Mouse (Mus musculus): ENCODE results near the gene Gm7030. TPM values are rescaled to one million over a fixed set of nuclear protein-coding genes. Genes with fewer than 3 reads are reported as not detected.
A peak's percentile ranks its signal among the peaks of the same experiment; 100 is the strongest.
"Not testable (repeated sequence)": the region's sequence is repeated elsewhere in the genome, so short reads cannot be mapped to it uniquely, and the experiment has no call there.

Gene Gm7030
- polyA plus RNA-seq, 1 experiment from 2014 or later = not detected

- H3K36me3 ChIP-seq (ENCODE audit: control insufficient read depth, insufficient read depth, low read length); H3K4me1 ChIP-seq (replicated peaks; ENCODE audit: control insufficient read depth, insufficient read depth, low read length); H3K4me2 ChIP-seq (ENCODE audit: low read depth, low read length); H3K9ac ChIP-seq (ENCODE audit: low read length); H3K27ac ChIP-seq (ENCODE audit: low read length); H3K9me3 ChIP-seq (ENCODE audit: control insufficient read depth, low read length); H3K4me3 ChIP-seq (ENCODE audit: low read length); H3K27me3 ChIP-seq (ENCODE audit: control insufficient read depth, insufficient read depth, low read depth, low read length); ATAC-seq (ENCODE audit: low read depth): not testable (repeated sequence)
- 23% methylated on average over 3 of the region's 3 CpGs for WGBS
Measured at GRCm38 (mm10) chr17:36116545-36116944, 12.7 kb downstream of the Gm7030 start.

- H3K27ac ChIP-seq (ENCODE audit: low read length); H3K36me3 ChIP-seq (ENCODE audit: control insufficient read depth, insufficient read depth, low read length); H3K9me3 ChIP-seq (ENCODE audit: control insufficient read depth, low read length); H3K9ac ChIP-seq (ENCODE audit: low read length); H3K4me2 ChIP-seq (ENCODE audit: low read depth, low read length); H3K4me1 ChIP-seq (replicated peaks; ENCODE audit: control insufficient read depth, insufficient read depth, low read length); H3K4me3 ChIP-seq (ENCODE audit: low read length): not testable (repeated sequence)
- peaks cover 12% of the 10 kb centered on the region; the same call in 1 of the 2 replicates for H3K27me3 ChIP-seq (ENCODE audit: control insufficient read depth, insufficient read depth, low read depth, low read length)
- peak; percentile 62; the same call in 1 of the 2 replicates for ATAC-seq (ENCODE audit: low read depth)
- WGBS = 16% methylated on average over 6 of the region's 6 CpGs
Measured at GRCm38 (mm10) chr17:36113979-36114593, 15.1 kb downstream of the Gm7030 start.

GRCm38 (mm10) chr17:36111510-36111868 is 17.7 kb downstream of the Gm7030 start:
- H3K9me3 ChIP-seq (ENCODE audit: control insufficient read depth, low read length); H3K27ac ChIP-seq (ENCODE audit: low read length); H3K36me3 ChIP-seq (ENCODE audit: control insufficient read depth, insufficient read depth, low read length); H3K4me1 ChIP-seq (replicated peaks; ENCODE audit: control insufficient read depth, insufficient read depth, low read length): not testable (repeated sequence)
- Histone ChIP-seq H3K4me3 (ENCODE audit: low read length) (peak overlapping the region; percentile 44), H3K9ac (ENCODE audit: low read length) (peak overlapping the region; percentile 54), H3K27me3 (ENCODE audit: control insufficient read depth, insufficient read depth, low read depth, low read length) (peaks cover 12% of the 10 kb centered on the region; the same call in 1 of the 2 replicates), H3K4me2 (ENCODE audit: low read depth, low read length) (peak overlapping the region; percentile 73)
- ATAC-seq (ENCODE audit: low read depth) = 0 out of 2 replicates have a peak, but pooled peaks have one; percentile 27
- 2% methylated on average over 10 of the region's 10 CpGs for WGBS

GRCm38 (mm10) chr17:36110641-36111509 is 18.4 kb downstream of the Gm7030 start:
- Histone ChIP-seq H3K4me3 (ENCODE audit: low read length) (peak overlapping the region; percentile 44), H3K27me3 (ENCODE audit: control insufficient read depth, insufficient read depth, low read depth, low read length) (peaks cover 12% of the 10 kb centered on the region; the same call in 1 of the 2 replicates), H3K4me2 (ENCODE audit: low read depth, low read length) (peak overlapping the region; percentile 73), H3K9ac (ENCODE audit: low read length) (peak overlapping the region; percentile 54)
- not testable (repeated sequence) for H3K9me3 ChIP-seq (ENCODE audit: control insufficient read depth, low read length); H3K27ac ChIP-seq (ENCODE audit: low read length); H3K4me1 ChIP-seq (replicated peaks; ENCODE audit: control insufficient read depth, insufficient read depth, low read length); H3K36me3 ChIP-seq (ENCODE audit: control insufficient read depth, insufficient read depth, low read length)
- ATAC-seq (ENCODE audit: low read depth) = peak; percentile 78
- WGBS = 1% methylated on average over 57 of the region's 57 CpGs

GRCm38 (mm10) chr17:36110129-36110528 is 19.1 kb downstream of the Gm7030 start:
- not testable (repeated sequence) for H3K36me3 ChIP-seq (ENCODE audit: control insufficient read depth, insufficient read depth, low read length); H3K9me3 ChIP-seq (ENCODE audit: control insufficient read depth, low read length); H3K9ac ChIP-seq (ENCODE audit: low read length); H3K27ac ChIP-seq (ENCODE audit: low read length); H3K4me3 ChIP-seq (ENCODE audit: low read length); ATAC-seq (ENCODE audit: low read depth); H3K4me1 ChIP-seq (replicated peaks; ENCODE audit: control insufficient read depth, insufficient read depth, low read length)
- H3K4me2 ChIP-seq (ENCODE audit: low read depth, low read length) = peak overlapping the region; percentile 73; the same call in 1 of the 2 replicates
- WGBS = 42% methylated on average over 3 of the region's 3 CpGs
- H3K27me3 ChIP-seq (ENCODE audit: control insufficient read depth, insufficient read depth, low read depth, low read length) = peaks cover 12% of the 10 kb centered on the region; the same call in 1 of the 2 replicates

GRCm38 (mm10) chr17:36102091-36102490 is 27.1 kb downstream of the Gm7030 start:
- ATAC-seq (ENCODE audit: low read depth); H3K4me3 ChIP-seq (ENCODE audit: low read length); H3K36me3 ChIP-seq (ENCODE audit: control insufficient read depth, insufficient read depth, low read length); H3K27me3 ChIP-seq (ENCODE audit: control insufficient read depth, insufficient read depth, low read depth, low read length); H3K9ac ChIP-seq (ENCODE audit: low read length); H3K4me2 ChIP-seq (ENCODE audit: low read depth, low read length); H3K4me1 ChIP-seq (replicated peaks; ENCODE audit: control insufficient read depth, insufficient read depth, low read length); H3K27ac ChIP-seq (ENCODE audit: low read length); H3K9me3 ChIP-seq (ENCODE audit: control insufficient read depth, low read length): not testable (repeated sequence)
- WGBS = 88% methylated on average over 11 of the region's 12 CpGs

GRCm38 (mm10) chr17:36099603-36100002 is 29.6 kb downstream of the Gm7030 start:
- 62% methylated on average over 2 of the region's 2 CpGs for WGBS
- not testable (repeated sequence) for H3K27me3 ChIP-seq (ENCODE audit: control insufficient read depth, insufficient read depth, low read depth, low read length); H3K4me2 ChIP-seq (ENCODE audit: low read depth, low read length); H3K4me1 ChIP-seq (replicated peaks; ENCODE audit: control insufficient read depth, insufficient read depth, low read length); H3K9ac ChIP-seq (ENCODE audit: low read length); H3K27ac ChIP-seq (ENCODE audit: low read length); H3K9me3 ChIP-seq (ENCODE audit: control insufficient read depth, low read length); ATAC-seq (ENCODE audit: low read depth); H3K4me3 ChIP-seq (ENCODE audit: low read length); H3K36me3 ChIP-seq (ENCODE audit: control insufficient read depth, insufficient read depth, low read length)

- H3K27me3 ChIP-seq (ENCODE audit: control insufficient read depth, insufficient read depth, low read depth, low read length) = no peaks in the 10 kb centered on the region
- no peak for ATAC-seq (ENCODE audit: low read depth)
- WGBS = 14% methylated on average over 3 of the region's 3 CpGs
- H3K27ac ChIP-seq (ENCODE audit: low read length) = no peak overlapping the region
- H3K9ac ChIP-seq (ENCODE audit: low read length) = no peak overlapping the region
- H3K36me3 ChIP-seq (ENCODE audit: control insufficient read depth, insufficient read depth, low read length) = no peaks in the 10 kb centered on the region
- H3K4me1 ChIP-seq (replicated peaks; ENCODE audit: control insufficient read depth, insufficient read depth, low read length) = no peaks in the 10 kb centered on the region
- H3K4me3 ChIP-seq (ENCODE audit: low read length) = no peak overlapping the region
- H3K4me2 ChIP-seq (ENCODE audit: low read depth, low read length) = no peak overlapping the region
- no peaks in the 10 kb centered on the region for H3K9me3 ChIP-seq (ENCODE audit: control insufficient read depth, low read length)
Measured at GRCm38 (mm10) chr17:36093936-36094335, 35.3 kb downstream of the Gm7030 start.

- H3K4me1 ChIP-seq (replicated peaks; ENCODE audit: control insufficient read depth, insufficient read depth, low read length); H3K36me3 ChIP-seq (ENCODE audit: control insufficient read depth, insufficient read depth, low read length); H3K27ac ChIP-seq (ENCODE audit: low read length); H3K9me3 ChIP-seq (ENCODE audit: control insufficient read depth, low read length); H3K4me3 ChIP-seq (ENCODE audit: low read length); H3K27me3 ChIP-seq (ENCODE audit: control insufficient read depth, insufficient read depth, low read depth, low read length); ATAC-seq (ENCODE audit: low read depth); H3K4me2 ChIP-seq (ENCODE audit: low read depth, low read length); H3K9ac ChIP-seq (ENCODE audit: low read length): not testable (repeated sequence)
Measured at GRCm38 (mm10) chr17:36092520-36092919, 36.7 kb downstream of the Gm7030 start.

Measured in lung, embryonic 16.5 days (tissue).